Mouse (Mus musculus) cortical plate, adult 2 months (tissue): ENCODE results near the gene Nptx1.

Experiments
- CTCF ChIP-seq: fragments of 200-500 bp; IDR thresholded peaks from 2 replicates; pipeline ENCODE4 v1.5.1; 2011; ENCODE audit warnings: mild to moderate bottlenecking, control low read depth, low read length; ENCODE audit not compliant: insufficient read depth; ENCODE audit errors: extremely low read depth
- POLR2A ChIP-seq: fragments of 200-500 bp; IDR thresholded peaks from 2 replicates; pipeline ENCODE4 v1.6.1; 2011; ENCODE audit warnings: mild to moderate bottlenecking, low read length, control low read depth; ENCODE audit not compliant: insufficient read depth; ENCODE audit errors: extremely low read depth

GRCm38 (mm10) chr11:119503675-119504074, 43.9 kb downstream of the Nptx1 start:
- TF ChIP-seq POLR2A (no peak), CTCF (peak; percentile 95)
